Mouse (Mus musculus) heart, postnatal 0 days (tissue): ENCODE measurements at regions not wholly inside any gene's neighbourhood (a gene's known extent, or its start where the extent isn't known, plus 50 kb on each side); places are given as distances from the start of the nearest gene placed in this dataset.
A peak's percentile ranks its signal among the peaks of the same experiment; 100 is the strongest.

Source experiments
- CTCF ChIP-seq: IDR thresholded peaks from 2 replicates; pipeline ENCODE4 v1.5.1; 2016; ENCODE audit warnings: antibody characterized with exemption, control low read depth, low read depth
- EP300 ChIP-seq: IDR thresholded peaks from 2 replicates; pipeline ENCODE4 v1.6.1; 2016; ENCODE audit warnings: antibody characterized with exemption, low read depth

- TF ChIP-seq EP300 (peak; percentile 100), CTCF (no peak)
These were observed 257.2 kb upstream of the Klf6 start for GRCm38 (mm10) chr13:5603905-5604596.
